8 mouse cellular contexts compared by ENCODE assay signal in genomic region chr10:127058161-127058560, GRCm38 (mm10). TPM values are rescaled to one million over a fixed set of nuclear protein-coding genes. Genes with fewer than 3 reads are reported as not detected.
DNase-seq lines count a peak whose midpoint lies in the region; ATAC-seq and TF ChIP-seq lines count a peak whose summit lies in the region.

No protein-coding gene starts in this region.

- no peak overlapping the region for H3K9ac ChIP-seq in embryonic facial prominence, embryonic 12.5 days
- peak overlapping the region; percentile 28; the same call in 1 of the 2 replicates for H3K9ac ChIP-seq in heart, embryonic 13.5 days
- H3K9ac ChIP-seq in kidney, postnatal 0 days (ENCODE audit: low read depth, low read length): no peak overlapping the region
- no peak overlapping the region for H3K9ac ChIP-seq in lung, embryonic 15.5 days

- no peaks in the 10 kb centered on the region for H3K9me3 ChIP-seq in embryonic facial prominence, embryonic 12.5 days
- no peaks in the 10 kb centered on the region for H3K9me3 ChIP-seq in heart, embryonic 13.5 days
- H3K9me3 ChIP-seq in kidney, postnatal 0 days (replicated peaks; ENCODE audit: low read length): no peaks in the 10 kb centered on the region
- no peaks in the 10 kb centered on the region for H3K9me3 ChIP-seq in lung, embryonic 15.5 days

- H3K36me3 ChIP-seq in embryonic facial prominence, embryonic 12.5 days: peaks cover 16% of the 10 kb centered on the region
- H3K36me3 ChIP-seq in heart, embryonic 13.5 days: peaks cover 8% of the 10 kb centered on the region
- H3K36me3 ChIP-seq in kidney, postnatal 0 days (ENCODE audit: insufficient read depth, low read length): peaks cover 17% of the 10 kb centered on the region; the same call in 1 of the 2 replicates
- peaks cover 16% of the 10 kb centered on the region for H3K36me3 ChIP-seq in lung, embryonic 15.5 days

- TF ChIP-seq CTCF in kidney, postnatal 0 days (IDR thresholded peaks at IDR 0.05; ENCODE audit: low read depth): peak; percentile 93

- peak overlapping the region; percentile 97 for H3K4me2 ChIP-seq in embryonic facial prominence, embryonic 12.5 days (replicated peaks)
- H3K4me2 ChIP-seq in heart, embryonic 13.5 days: peak overlapping the region; percentile 98
- H3K4me2 ChIP-seq in kidney, postnatal 0 days (ENCODE audit: low read length): peak overlapping the region; percentile 99
- peak overlapping the region; percentile 98 for H3K4me2 ChIP-seq in lung, embryonic 15.5 days

- H3K4me1 ChIP-seq in embryonic facial prominence, embryonic 12.5 days: peaks cover 12% of the 10 kb centered on the region
- peaks cover 29% of the 10 kb centered on the region for H3K4me1 ChIP-seq in heart, embryonic 13.5 days
- no peaks in the 10 kb centered on the region for H3K4me1 ChIP-seq in kidney, postnatal 0 days (replicated peaks; ENCODE audit: insufficient read depth, low read length)
- H3K4me1 ChIP-seq in lung, embryonic 15.5 days: peaks cover 23% of the 10 kb centered on the region; the same call in 1 of the 2 replicates

- peak overlapping the region; percentile 88; the same call in 1 of the 2 replicates for H3K4me3 ChIP-seq in embryonic facial prominence, embryonic 12.5 days
- H3K4me3 ChIP-seq in heart, embryonic 13.5 days: peak overlapping the region; percentile 78
- H3K4me3 ChIP-seq in kidney, postnatal 0 days (replicated peaks; ENCODE audit: low read depth, low read length): peak overlapping the region; percentile 84; the same call in 1 of the 2 replicates
- peak overlapping the region; percentile 72 for H3K4me3 ChIP-seq in lung, embryonic 15.5 days

- peak; percentile 90 for DNase-seq in CD4-positive, CD25-positive, alpha-beta regulatory T cell, adult 2 months (ENCODE audit: low read depth, low spot score)
- peak; percentile 88 for DNase-seq in adrenal gland, postnatal 10 days
- DNase-seq in kidney, postnatal 0 days (ENCODE audit: low spot score): peak; percentile 85
- peak; percentile 75 for DNase-seq in thymus, postnatal 0 days (ENCODE audit: low spot score)

- no peak overlapping the region for H3K27ac ChIP-seq in embryonic facial prominence, embryonic 12.5 days
- H3K27ac ChIP-seq in heart, embryonic 13.5 days (replicated peaks): no peak overlapping the region
- no peak overlapping the region for H3K27ac ChIP-seq in kidney, postnatal 0 days
- H3K27ac ChIP-seq in lung, embryonic 15.5 days: no peak overlapping the region

- ATAC-seq in embryonic facial prominence, embryonic 12.5 days (ENCODE audit: insufficient number of reproducible peaks, insufficient read depth, low FRiP score, low TSS enrichment): no peak
- no peak for ATAC-seq in heart, embryonic 13.5 days (ENCODE audit: extremely low read depth, insufficient number of reproducible peaks, low FRiP score, low TSS enrichment)
- peak; percentile 14; the same call in 1 of the 2 replicates for ATAC-seq in kidney, postnatal 0 days (replicated peaks; ENCODE audit: low FRiP score, low read depth)
- ATAC-seq in lung, embryonic 15.5 days (ENCODE audit: borderline replicate concordance, extremely low read depth, low FRiP score, low TSS enrichment): no peak
- ATAC-seq in neutrophil, adult 5-6 weeks (ENCODE audit: extremely low read depth, insufficient number of reproducible peaks, low FRiP score, poor library complexity, severe bottlenecking): peak; percentile 65

- H3K27me3 ChIP-seq in embryonic facial prominence, embryonic 12.5 days: peaks cover 28% of the 10 kb centered on the region
- H3K27me3 ChIP-seq in heart, embryonic 13.5 days (replicated peaks): peaks cover 86% of the 10 kb centered on the region
- no peaks in the 10 kb centered on the region for H3K27me3 ChIP-seq in kidney, postnatal 0 days (ENCODE audit: insufficient read depth, low read length)
- H3K27me3 ChIP-seq in lung, embryonic 15.5 days: peaks cover 31% of the 10 kb centered on the region

- WGBS in embryonic facial prominence, embryonic 12.5 days: under 1% methylated on average over 9 of the region's 9 CpGs
- 2% methylated on average over 9 of the region's 9 CpGs for WGBS in heart, embryonic 13.5 days
- WGBS in kidney, postnatal 0 days: under 1% methylated on average over 9 of the region's 9 CpGs
- WGBS in lung, embryonic 15.5 days: 1% methylated on average over 9 of the region's 9 CpGs

RNA-seq across cellular contexts. Expression of gene March9, which starts 1.8 kb away (rescaled TPM):
- 1 to 10 TPM; 6.5 to 6.9 TPM for total RNA-seq in adrenal gland, postnatal 10 days (2021)
- polyA plus RNA-seq in embryonic facial prominence, embryonic 12.5 days (2016; fragmentation: Nextera tagmentation; extraction: Ambion mirVana): 2.2 and 2.4 TPM in 2 replicates
- polyA plus RNA-seq in heart, embryonic 13.5 days (2015; fragmentation: Nextera tagmentation; extraction: Ambion mirVana): 0.12 and 0.18 TPM in 2 replicates
- 1.6 and 1.9 TPM in 2 replicates for polyA plus RNA-seq in kidney, postnatal 0 days (2015; fragmentation: Nextera tagmentation; extraction: Ambion mirVana)
- polyA plus RNA-seq in lung, embryonic 15.5 days (2015; fragmentation: Nextera tagmentation; extraction: Ambion mirVana): 0.61 and 0.86 TPM in 2 replicates
- 0.98 and 1.9 TPM in 2 replicates for total RNA-seq in neutrophil, adult 5-6 weeks (2017)
- 0.30 and 0.52 TPM in 2 replicates for polyA plus RNA-seq in thymus, postnatal 0 days (2015; fragmentation: Nextera tagmentation; extraction: Ambion mirVana)

RNA-seq across cellular contexts. Expression of gene Cdk4, which starts 5.2 kb away (rescaled TPM):
- 100 to 1,000 TPM; 267 to 302 TPM for total RNA-seq in adrenal gland, postnatal 10 days (2021)
- 2,215 and 2,234 TPM in 2 replicates for polyA plus RNA-seq in embryonic facial prominence, embryonic 12.5 days (2016; fragmentation: Nextera tagmentation; extraction: Ambion mirVana)
- polyA plus RNA-seq in heart, embryonic 13.5 days (2015; fragmentation: Nextera tagmentation; extraction: Ambion mirVana): 1,002 and 1,117 TPM in 2 replicates
- polyA plus RNA-seq in kidney, postnatal 0 days (2015; fragmentation: Nextera tagmentation; extraction: Ambion mirVana): 1,113 and 1,153 TPM in 2 replicates
- polyA plus RNA-seq in lung, embryonic 15.5 days (2015; fragmentation: Nextera tagmentation; extraction: Ambion mirVana): 1,786 and 1,890 TPM in 2 replicates
- total RNA-seq in neutrophil, adult 5-6 weeks (2017): 25.9 and 31.7 TPM in 2 replicates
- 889 and 1,028 TPM in 2 replicates for polyA plus RNA-seq in thymus, postnatal 0 days (2015; fragmentation: Nextera tagmentation; extraction: Ambion mirVana)

RNA-seq across cellular contexts. Expression of gene Cyp27b1, which starts 10.1 kb away (rescaled TPM):
- under 1 TPM; 0.27 to 0.30 TPM for total RNA-seq in adrenal gland, postnatal 10 days (2021)
- 0.09 and 0.10 TPM in 2 replicates for polyA plus RNA-seq in embryonic facial prominence, embryonic 12.5 days (2016; fragmentation: Nextera tagmentation; extraction: Ambion mirVana)
- 0.10 and 0.21 TPM in 2 replicates for polyA plus RNA-seq in heart, embryonic 13.5 days (2015; fragmentation: Nextera tagmentation; extraction: Ambion mirVana)
- polyA plus RNA-seq in kidney, postnatal 0 days (2015; fragmentation: Nextera tagmentation; extraction: Ambion mirVana): 38.9 and 58.0 TPM in 2 replicates
- polyA plus RNA-seq in lung, embryonic 15.5 days (2015; fragmentation: Nextera tagmentation; extraction: Ambion mirVana): 0.16 and 0.25 TPM in 2 replicates
- not detected in 2 replicates for total RNA-seq in neutrophil, adult 5-6 weeks (2017)
- polyA plus RNA-seq in thymus, postnatal 0 days (2015; fragmentation: Nextera tagmentation; extraction: Ambion mirVana): 0.05 and 0.09 TPM in 2 replicates

RNA-seq across cellular contexts. Expression of gene Tspan31, which starts 11.9 kb away (rescaled TPM):
- total RNA-seq in adrenal gland, postnatal 10 days (2021): 10 to 100 TPM; 81.7 to 94.3 TPM
- polyA plus RNA-seq in embryonic facial prominence, embryonic 12.5 days (2016; fragmentation: Nextera tagmentation; extraction: Ambion mirVana): 167 and 170 TPM in 2 replicates
- 110 and 114 TPM in 2 replicates for polyA plus RNA-seq in heart, embryonic 13.5 days (2015; fragmentation: Nextera tagmentation; extraction: Ambion mirVana)
- 157 and 171 TPM in 2 replicates for polyA plus RNA-seq in kidney, postnatal 0 days (2015; fragmentation: Nextera tagmentation; extraction: Ambion mirVana)
- polyA plus RNA-seq in lung, embryonic 15.5 days (2015; fragmentation: Nextera tagmentation; extraction: Ambion mirVana): 161 and 175 TPM in 2 replicates
- total RNA-seq in neutrophil, adult 5-6 weeks (2017): 21.9 and 23.5 TPM in 2 replicates
- polyA plus RNA-seq in thymus, postnatal 0 days (2015; fragmentation: Nextera tagmentation; extraction: Ambion mirVana): 49.9 and 60.5 TPM in 2 replicates

RNA-seq across cellular contexts. Expression of gene Eef1akmt3, which starts 16.8 kb away (rescaled TPM):
- total RNA-seq in adrenal gland, postnatal 10 days (2021): under 1 TPM; 0.24 to 0.42 TPM
- 0.45 and 0.61 TPM in 2 replicates for polyA plus RNA-seq in embryonic facial prominence, embryonic 12.5 days (2016; fragmentation: Nextera tagmentation; extraction: Ambion mirVana)
- polyA plus RNA-seq in heart, embryonic 13.5 days (2015; fragmentation: Nextera tagmentation; extraction: Ambion mirVana): 0.33 and 0.34 TPM in 2 replicates
- 0.89 and 1.3 TPM in 2 replicates for polyA plus RNA-seq in kidney, postnatal 0 days (2015; fragmentation: Nextera tagmentation; extraction: Ambion mirVana)
- polyA plus RNA-seq in lung, embryonic 15.5 days (2015; fragmentation: Nextera tagmentation; extraction: Ambion mirVana): 0.52 and 0.58 TPM in 2 replicates
- 0.23 TPM in 1 of 2 replicates, not detected in the other for total RNA-seq in neutrophil, adult 5-6 weeks (2017)
- 0.08 TPM in 1 of 2 replicates, not detected in the other for polyA plus RNA-seq in thymus, postnatal 0 days (2015; fragmentation: Nextera tagmentation; extraction: Ambion mirVana)

Comparison
In these comparisons a context has a peak if more than half of its experiments do, and no peak if none do; other contexts are left out.
1. ATAC-seq: peak in kidney, postnatal 0 days (single experiment) and neutrophil, adult 5-6 weeks (single experiment); none in embryonic facial prominence, embryonic 12.5 days (single experiment), heart, embryonic 13.5 days (single experiment) and lung, embryonic 15.5 days (single experiment).
2. RNA of gene Cyp27b1, which starts 10.1 kb away (polyA plus RNA-seq): 38.9 to 58.0 TPM in kidney, postnatal 0 days; 0.16 to 0.25 TPM in lung, embryonic 15.5 days, 0.10 to 0.21 TPM in heart, embryonic 13.5 days, 0.09 to 0.10 TPM in embryonic facial prominence, embryonic 12.5 days and 0.05 to 0.09 TPM in thymus, postnatal 0 days; every median in the first group is over 10 times any median in the second.
3. Peak in every context shown above with its lines, with median percentiles within 50 percentile points of each other: DNase-seq, H3K4me2 ChIP-seq and H3K4me3 ChIP-seq.